Mouse (Mus musculus) kidney, adult 2 months (tissue): ENCODE results near the gene Capsl. TPM values are rescaled to one million over a fixed set of nuclear protein-coding genes. Genes with fewer than 3 reads are reported as not detected.

ENCODE experiments used
- DNase-seq: peaks from one replicate; pipeline ENCODE4 v3.0.0; 2021
- H3K27ac ChIP-seq: fragments of 200-500 bp; 2 replicates; pipeline ENCODE4 v1.5.1; 2012; ENCODE audit warnings: low read depth, low read length, control low read depth, inconsistent platforms; ENCODE audit not compliant: insufficient read depth
- H3K27me3 ChIP-seq: fragments of 200-500 bp; replicated peaks from 2 replicates; pipeline ENCODE4 v1.6.1; 2012; ENCODE audit warnings: mild to moderate bottlenecking, moderate library complexity, low read length, inconsistent platforms; ENCODE audit not compliant: control insufficient read depth, insufficient read depth
- H3K36me3 ChIP-seq: fragments of 200-500 bp; 2 replicates; pipeline ENCODE4 v1.6.1; 2012; ENCODE audit warnings: mild to moderate bottlenecking, moderate library complexity, low read length, inconsistent platforms; ENCODE audit not compliant: control insufficient read depth, insufficient read depth
- H3K4me1 ChIP-seq: fragments of 200-500 bp; 2 replicates; pipeline ENCODE4 v1.6.1; 2011; ENCODE audit warnings: low read length; ENCODE audit not compliant: control insufficient read depth, insufficient read depth
- H3K4me3 ChIP-seq: fragments of 200-500 bp; 2 replicates; pipeline ENCODE4 v1.5.1; 2011; ENCODE audit warnings: mild to moderate bottlenecking, low read depth, low read length, control low read depth; ENCODE audit not compliant: insufficient read depth
- CTCF ChIP-seq: fragments of 200-500 bp; conservative IDR thresholded peaks from 2 replicates; pipeline ENCODE4 v1.5.1; 2011; ENCODE audit warnings: low read depth, mild to moderate bottlenecking, control low read depth, low read length, moderate library complexity, mixed read lengths; ENCODE audit not compliant: insufficient read depth, insufficient read length
- POLR2A ChIP-seq: fragments of 200-500 bp; IDR thresholded peaks from one replicate; pipeline ENCODE4 v1.6.1; 2011; ENCODE audit warnings: low read depth, low read length, control low read depth
- WGBS: fragments of 180-500 bp; shearing (Covaris S2); methylation state at CpG from one replicate; pipeline ENCODE4 v1.1.7; 2018; 5-methylcytosine and 5-hydroxymethylcytosine counted together
- polyA plus RNA-seq: library from polyadenylated mRNA; depleted of rRNA; stranded (reverse); fragments of >200 nt; gene quantifications from 2 replicates; pipeline ENCODE4 v1.2.3, GENCODE M21; 2012; rRNA removed

Gene Capsl
- polyA plus RNA-seq, result 0.33 and 0.46 TPM in 2 replicates

DNA sequence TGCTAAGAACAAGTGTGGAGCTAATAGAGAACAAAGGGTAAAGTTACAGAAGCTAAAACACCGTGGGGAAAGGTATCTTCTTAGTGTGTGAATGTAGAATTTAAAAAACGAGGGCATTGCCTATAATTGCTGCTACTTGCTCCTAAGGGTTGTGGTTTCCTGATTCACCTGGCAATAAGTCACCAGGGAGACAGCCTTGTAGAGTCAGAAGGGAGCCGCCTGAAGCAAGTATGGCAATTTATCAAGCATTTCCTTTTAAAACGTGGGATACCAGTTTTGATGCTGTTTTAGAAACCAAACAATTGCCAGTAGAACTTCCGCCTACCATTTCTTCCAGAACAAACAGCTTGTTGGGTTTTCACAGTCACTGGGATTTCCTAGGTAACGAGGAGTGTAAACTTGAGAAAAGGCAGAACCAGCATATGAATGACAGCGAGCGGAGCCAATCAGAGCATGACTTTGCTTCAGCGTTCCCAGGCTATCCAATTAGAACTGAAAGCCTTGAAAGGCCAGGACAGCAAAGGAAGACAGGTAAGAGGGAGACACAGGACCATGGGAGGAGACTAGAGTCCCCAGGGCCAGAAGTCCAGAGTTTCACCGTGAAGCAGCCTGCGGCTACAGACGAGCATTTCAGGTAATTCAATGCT lies at the start of gene Capsl:
Gene Capsl, plus strand, starts transcription at position 495 of the 647 bp plus-strand sequence.
- DNase-seq, result peak; percentile 68
- no peak within 1 kb of the TSS for H3K27ac ChIP-seq
- no peaks in the 10 kb centered on the region for H3K4me1 ChIP-seq
- H3K27me3 ChIP-seq, result no peaks in the 10 kb centered on the region
- 40% methylated on average over 12 of the region's 12 CpGs for WGBS
- no peaks in the 10 kb centered on the region for H3K36me3 ChIP-seq
- H3K4me3 ChIP-seq, result peak within 1 kb of the TSS; percentile 14; the same call in 1 of the 2 replicates
- TF ChIP-seq CTCF (no peak), POLR2A (no peak)

- Histone ChIP-seq H3K4me3 (no peak overlapping the region), H3K27ac (no peak overlapping the region), H3K4me1 (no peaks in the 10 kb centered on the region), H3K27me3 (no peaks in the 10 kb centered on the region; the same call in 1 of the 2 replicates), H3K36me3 (no peaks in the 10 kb centered on the region)
- 89% methylated on average over 3 of the region's 3 CpGs for WGBS
- DNase-seq, result no peak
- no peak for TF ChIP-seq POLR2A
- TF ChIP-seq CTCF, result no peak
Observed at GRCm38 (mm10) chr15:9409475-9409874, 26.4 kb upstream of the Capsl start.

- DNase-seq, result no peak
- Histone ChIP-seq H3K4me3 (no peak overlapping the region), H3K36me3 (no peaks in the 10 kb centered on the region), H3K4me1 (no peaks in the 10 kb centered on the region), H3K27me3 (no peaks in the 10 kb centered on the region), H3K27ac (no peak overlapping the region)
- no peak for TF ChIP-seq POLR2A
- no peak for TF ChIP-seq CTCF
Observed at GRCm38 (mm10) chr15:9421163-9421562, 14.7 kb upstream of the Capsl start.

GRCm38 (mm10) chr15:9427849-9428248 lies 8.0 kb upstream of the Capsl start:
- no peak overlapping the region for H3K4me3 ChIP-seq
- H3K27ac ChIP-seq, result no peak overlapping the region
- H3K27me3 ChIP-seq, result no peaks in the 10 kb centered on the region
- no peak for DNase-seq
- no peaks in the 10 kb centered on the region for H3K36me3 ChIP-seq
- TF ChIP-seq CTCF (no peak), POLR2A (no peak)
- H3K4me1 ChIP-seq, result no peaks in the 10 kb centered on the region

DNA sequence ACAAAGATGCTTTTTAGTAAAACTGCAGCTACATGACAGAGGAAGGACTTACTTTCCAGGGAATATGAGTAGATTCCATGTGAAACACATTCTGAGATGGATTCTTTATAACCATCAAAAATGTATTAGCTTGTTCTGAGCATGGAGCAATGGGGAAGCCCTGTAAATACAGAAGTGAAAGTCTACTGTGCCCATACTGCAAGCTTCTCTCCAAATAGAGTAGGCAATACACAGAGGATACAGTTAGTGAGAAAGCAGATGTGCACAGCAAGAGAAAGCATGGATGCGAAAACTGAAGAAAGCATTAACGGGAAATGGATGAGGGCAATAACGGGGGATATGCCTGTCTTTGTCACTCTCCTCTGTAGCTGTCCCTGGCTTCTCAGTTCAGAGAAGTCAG lies 6.0 kb upstream of the Capsl start:
- Histone ChIP-seq H3K27ac (no peak overlapping the region), H3K36me3 (no peaks in the 10 kb centered on the region), H3K4me1 (no peaks in the 10 kb centered on the region), H3K27me3 (no peaks in the 10 kb centered on the region), H3K4me3 (no peak overlapping the region)
- no peak for DNase-seq
- WGBS, result 85% methylated on average over 3 of the region's 3 CpGs
- TF ChIP-seq POLR2A (no peak), CTCF (no peak)

- Histone ChIP-seq H3K4me3 (no peak overlapping the region), H3K27ac (no peak overlapping the region), H3K27me3 (no peaks in the 10 kb centered on the region), H3K36me3 (no peaks in the 10 kb centered on the region), H3K4me1 (no peaks in the 10 kb centered on the region)
- 91% methylated on average over 1 of the region's 1 CpGs for WGBS
- DNase-seq, result no peak
- TF ChIP-seq POLR2A (no peak), CTCF (peak; percentile 43)
Observed at GRCm38 (mm10) chr15:9451999-9452398, 16.2 kb downstream of the Capsl start.

GRCm38 (mm10) chr15:9452842-9453241 lies 17.0 kb downstream of the Capsl start:
- TF ChIP-seq CTCF, result no peak
- no peak for TF ChIP-seq POLR2A
- H3K27ac ChIP-seq, result no peak overlapping the region
- WGBS, result 60% methylated on average over 1 of the region's 1 CpGs
- no peaks in the 10 kb centered on the region for H3K4me1 ChIP-seq
- H3K4me3 ChIP-seq, result no peak overlapping the region
- no peak for DNase-seq
- no peaks in the 10 kb centered on the region for H3K27me3 ChIP-seq
- H3K36me3 ChIP-seq, result no peaks in the 10 kb centered on the region
